Mouse (Mus musculus) limb, embryonic 14.5 days (tissue): Measurements from ENCODE around the gene Hsd17b14. TPM values are rescaled to one million over a fixed set of nuclear protein-coding genes. Genes with fewer than 3 reads are reported as not detected.

ENCODE experiments used
- ATAC-seq: fragments of 200-750 bp; cut with Nextera tagmentation; 2 replicates; pipeline ENCODE4 v1.8.0; 2017; ENCODE audit warnings: low read depth, moderate number of reproducible peaks, moderate TSS enrichment; ENCODE audit not compliant: low FRiP score
- DNase-seq: peaks from one replicate; pipeline ENCODE4 v3.0.0-alpha.2; 2015; ENCODE audit warnings: low spot score
- H3K27ac ChIP-seq: fragments of 300-500 bp; sonication (generic); replicated peaks from 2 replicates; pipeline ENCODE4 v1.5.1; 2014; ENCODE audit warnings: low read depth, mild to moderate bottlenecking, low read length, moderate library complexity, mixed read lengths
- H3K27me3 ChIP-seq: fragments of 300-500 bp; sonication (generic); 2 replicates; pipeline ENCODE4 v1.6.1; 2014; ENCODE audit warnings: low read length, mixed read lengths; ENCODE audit not compliant: control insufficient read depth, insufficient read depth
- H3K36me3 ChIP-seq: fragments of 300-500 bp; sonication (generic); 2 replicates; pipeline ENCODE4 v1.6.1; 2014; ENCODE audit warnings: mild to moderate bottlenecking, low read length, moderate library complexity, mixed read lengths; ENCODE audit not compliant: control insufficient read depth, insufficient read depth
- H3K4me1 ChIP-seq: fragments of 300-500 bp; sonication (generic); 2 replicates; pipeline ENCODE4 v1.6.1; 2014; ENCODE audit warnings: antibody characterized with exemption, low read length, mixed read lengths; ENCODE audit not compliant: control insufficient read depth, insufficient read depth
- H3K4me2 ChIP-seq: fragments of 300-500 bp; sonication (generic); replicated peaks from 2 replicates; pipeline ENCODE4 v1.6.1; 2014; ENCODE audit warnings: low read depth, mild to moderate bottlenecking, low read length, moderate library complexity; ENCODE audit not compliant: severe bottlenecking
- H3K4me3 ChIP-seq: fragments of 300-500 bp; sonication (generic); replicated peaks from 2 replicates; pipeline ENCODE4 v1.5.1; 2014; ENCODE audit warnings: low read length
- H3K9ac ChIP-seq: fragments of 300-500 bp; sonication (generic); 2 replicates; pipeline ENCODE4 v1.6.1; 2014; ENCODE audit warnings: mild to moderate bottlenecking, low read depth, low read length, moderate library complexity; ENCODE audit not compliant: severe bottlenecking
- H3K9me3 ChIP-seq: fragments of 300-500 bp; sonication (generic); 2 replicates; pipeline ENCODE4 v1.6.1; 2016; ENCODE audit warnings: low read length; ENCODE audit not compliant: control insufficient read depth
- POLR2A ChIP-seq: fragments of 200-500 bp; IDR thresholded peaks from 2 replicates; pipeline ENCODE4 v1.8.0; 2012; ENCODE audit warnings: inconsistent platforms, mild to moderate bottlenecking, moderate library complexity, borderline replicate concordance; ENCODE audit not compliant: insufficient read depth, insufficient read length; ENCODE audit errors: extremely low read depth
- WGBS: fragments of 180-500 bp; shearing (Covaris S2); extraction: QIAGEN DNeasy Blood & Tissue Kit; methylation state at CpG from one replicate; pipeline ENCODE4 v1.1.7; 2014; 5-methylcytosine and 5-hydroxymethylcytosine counted together
- polyA plus RNA-seq, 2 experiments: library from polyadenylated mRNA; depleted of rRNA in 1 of 2; stranded (reverse) in 1 of 2; unstranded in 1 of 2; fragments of >200 nt; fragmentation: Nextera tagmentation in 1 of 2; extraction: Ambion mirVana in 1 of 2; gene quantifications; 2 replicates each; pipeline versions ENCODE4 v1.2.1 to v1.2.3; 2012 to 2014

Gene Hsd17b14
- polyA plus RNA-seq, 2 experiments, result 0.92 to 1.2 TPM

DNA sequence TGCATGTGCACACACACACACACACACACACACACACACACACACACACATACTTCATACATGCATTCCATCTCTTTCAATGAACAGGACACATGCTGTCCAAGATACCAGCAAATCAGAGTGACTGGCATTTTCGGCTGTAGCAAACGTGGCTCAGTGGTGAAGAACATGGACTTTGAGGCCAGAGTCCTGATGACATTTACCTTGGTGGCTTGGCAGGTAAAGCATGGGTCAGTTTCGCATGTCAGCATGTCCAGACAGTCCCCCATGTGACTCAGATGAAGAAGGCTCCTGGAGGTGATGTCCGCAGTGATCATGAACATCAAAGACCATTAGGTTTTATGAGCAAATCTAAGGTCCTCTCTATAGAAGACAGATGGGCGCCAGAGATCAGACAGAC lies 42.3 kb downstream of the Hsd17b14 start:
- H3K27me3 ChIP-seq, result no peaks in the 10 kb centered on the region
- TF ChIP-seq POLR2A, result no peak
- no peak overlapping the region for H3K4me2 ChIP-seq
- no peak for ATAC-seq
- 84% methylated on average over 5 of the region's 5 CpGs for WGBS
- DNase-seq, result no peak
- no peaks in the 10 kb centered on the region for H3K9me3 ChIP-seq
- H3K27ac ChIP-seq, result no peak overlapping the region
- no peak overlapping the region for H3K4me3 ChIP-seq
- H3K4me1 ChIP-seq, result peaks cover 8% of the 10 kb centered on the region; the same call in 1 of the 2 replicates
- no peak overlapping the region for H3K9ac ChIP-seq
- no peaks in the 10 kb centered on the region for H3K36me3 ChIP-seq

DNA sequence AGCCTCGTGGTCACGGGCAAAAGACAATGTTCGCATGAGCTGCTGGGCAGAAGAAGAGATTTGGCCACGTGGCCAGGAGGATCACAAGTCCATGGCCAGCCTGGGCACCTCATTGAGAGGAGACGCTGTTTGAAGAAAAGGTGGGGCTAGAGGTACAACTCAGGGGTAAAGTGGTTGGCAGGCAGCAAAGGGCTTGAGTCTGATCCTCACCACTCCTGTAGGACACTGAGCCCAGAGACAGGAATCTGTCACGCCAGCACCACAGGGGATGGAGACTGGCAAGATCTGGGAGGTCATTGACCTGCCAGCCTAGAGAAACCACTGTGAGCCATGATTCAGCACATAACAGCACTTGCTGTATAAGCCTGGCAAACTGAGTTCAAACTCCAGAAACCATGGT lies 42.8 kb downstream of the Hsd17b14 start:
- H3K9ac ChIP-seq, result no peak overlapping the region

DNA sequence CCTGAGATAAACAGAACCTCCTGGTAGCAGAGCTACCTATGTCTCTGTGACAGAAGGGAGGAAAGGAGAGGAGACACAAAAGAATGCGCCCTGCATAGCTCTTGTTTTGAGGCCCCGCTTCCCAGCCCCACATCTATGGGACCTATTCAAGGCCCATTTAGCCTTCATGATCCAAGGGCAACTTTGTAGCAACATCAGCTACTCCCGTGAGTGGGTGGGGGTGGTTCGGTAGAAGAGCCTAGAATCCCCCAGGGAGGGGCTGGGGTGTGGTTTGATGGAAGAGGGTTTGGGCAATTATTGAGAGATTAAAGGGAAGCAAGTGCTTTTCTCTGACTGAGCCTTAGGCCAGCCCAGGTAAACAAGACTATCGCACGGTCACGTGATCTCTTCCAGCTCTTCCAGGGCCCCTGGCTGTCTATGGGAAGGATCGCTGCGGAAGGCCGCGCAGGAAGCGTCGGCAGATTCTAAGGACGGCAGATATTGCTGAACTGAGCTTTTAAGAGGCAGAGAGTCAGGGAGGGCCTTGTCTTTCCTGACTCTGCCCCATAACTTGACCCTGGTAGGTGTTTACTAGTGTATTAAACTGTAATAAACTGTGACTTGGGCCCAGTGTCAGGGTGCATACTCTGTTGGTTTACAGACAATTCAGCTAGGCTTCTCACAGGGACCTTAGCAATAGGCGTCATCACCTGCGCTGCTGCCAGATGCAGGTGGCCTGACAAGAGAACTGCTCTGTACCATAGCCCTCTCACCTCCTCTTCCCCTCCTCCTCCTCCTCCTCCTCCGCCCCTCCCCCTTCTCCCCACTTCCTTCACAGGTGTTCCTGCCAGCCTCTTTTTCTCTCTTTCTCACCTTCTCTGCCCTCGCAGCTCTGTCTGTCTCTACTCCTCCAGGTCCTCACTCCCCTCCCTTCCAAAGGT lies 44.5 kb downstream of the Hsd17b14 start:
- ATAC-seq (no peak), DNase-seq (peak; percentile 9)
- Histone ChIP-seq H3K4me1 (peaks cover 8% of the 10 kb centered on the region; the same call in 1 of the 2 replicates), H3K4me3 (no peak overlapping the region), H3K27ac (no peak overlapping the region), H3K9me3 (no peaks in the 10 kb centered on the region), H3K36me3 (no peaks in the 10 kb centered on the region), H3K9ac (no peak overlapping the region), H3K4me2 (no peak overlapping the region), H3K27me3 (no peaks in the 10 kb centered on the region)
- no peak for TF ChIP-seq POLR2A
- 42% methylated on average over 18 of the region's 18 CpGs for WGBS

More for the DNA sequence above, 42.8 kb downstream of the Hsd17b14 start:
- peaks cover 8% of the 10 kb centered on the region; the same call in 1 of the 2 replicates for H3K4me1 ChIP-seq
- WGBS, result 84% methylated on average over 6 of the region's 6 CpGs
- H3K27ac ChIP-seq, result no peak overlapping the region
- H3K4me3 ChIP-seq, result no peak overlapping the region
- no peak for TF ChIP-seq POLR2A
- no peaks in the 10 kb centered on the region for H3K27me3 ChIP-seq
- H3K36me3 ChIP-seq, result no peaks in the 10 kb centered on the region
- ATAC-seq (no peak), DNase-seq (no peak)
- H3K4me2 ChIP-seq, result no peak overlapping the region
- H3K9me3 ChIP-seq, result no peaks in the 10 kb centered on the region

DNA sequence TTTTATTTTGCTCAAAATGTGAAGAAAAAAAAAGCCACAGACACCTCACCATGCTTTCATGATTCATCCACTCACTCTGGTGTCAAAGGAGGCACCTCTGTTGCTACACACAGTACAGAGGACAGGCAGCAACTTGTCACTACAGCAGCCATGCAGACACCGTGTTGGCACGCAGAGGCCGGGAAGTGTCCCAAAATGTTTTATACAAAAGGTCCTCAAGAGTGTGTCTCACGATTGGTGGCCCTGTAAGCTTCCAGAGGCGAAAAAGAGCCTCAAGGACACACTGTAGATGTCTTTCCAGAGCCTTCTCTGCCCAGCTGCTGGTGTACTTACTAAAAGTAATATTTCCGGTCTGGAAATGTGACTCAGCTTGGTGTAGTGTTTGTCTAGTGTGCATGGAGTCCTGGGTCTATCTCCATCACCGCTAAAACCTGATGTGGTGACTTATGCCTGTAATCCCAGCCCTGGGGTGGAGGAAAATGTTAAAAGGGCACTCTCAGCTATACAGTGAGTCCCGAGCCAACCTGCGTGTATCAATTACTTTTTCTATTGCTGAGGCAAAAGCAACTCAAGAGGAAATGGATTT lies 51.1 kb downstream of the Hsd17b14 start:
- TF ChIP-seq POLR2A, result no peak
- Histone ChIP-seq H3K4me1 (0 out of 2 replicates have a peak, but pooled peaks cover 5% of the 10 kb centered on the region), H3K27ac (no peak overlapping the region), H3K36me3 (no peaks in the 10 kb centered on the region), H3K9ac (no peak overlapping the region), H3K4me3 (no peak overlapping the region), H3K27me3 (no peaks in the 10 kb centered on the region), H3K9me3 (no peaks in the 10 kb centered on the region), H3K4me2 (no peak overlapping the region)
- ATAC-seq, result no peak
- no peak for DNase-seq
- WGBS, result 76% methylated on average over 9 of the region's 9 CpGs

DNA sequence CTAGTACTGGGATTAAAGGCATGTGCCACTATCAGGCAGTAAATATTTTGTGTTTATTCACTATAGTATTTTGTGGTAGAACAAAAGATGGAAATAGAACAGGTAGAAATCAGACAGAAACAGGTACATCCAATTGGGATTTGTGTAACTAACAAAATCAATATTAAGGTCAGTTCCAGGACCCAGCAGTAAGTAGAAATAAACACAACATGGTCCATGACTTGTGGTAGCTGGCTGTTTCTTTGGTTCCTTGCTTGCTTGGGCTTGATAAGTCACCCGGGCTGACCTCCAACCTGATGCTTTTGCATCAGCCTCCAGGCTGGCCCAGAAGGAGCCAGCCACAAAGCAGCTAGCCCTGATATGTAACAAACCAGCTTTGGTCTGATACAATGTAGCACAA lies 54.8 kb downstream of the Hsd17b14 start:
- Histone ChIP-seq H3K27me3 (no peaks in the 10 kb centered on the region), H3K4me3 (no peak overlapping the region), H3K9ac (no peak overlapping the region), H3K27ac (no peak overlapping the region), H3K9me3 (no peaks in the 10 kb centered on the region), H3K36me3 (no peaks in the 10 kb centered on the region), H3K4me1 (no peaks in the 10 kb centered on the region), H3K4me2 (no peak overlapping the region)
- DNase-seq (no peak), ATAC-seq (no peak)
- WGBS, result 56% methylated on average over 1 of the region's 1 CpGs
- no peak for TF ChIP-seq POLR2A
